Mouse (Mus musculus) ES-Bruce4 (cell line): ENCODE results near the gene Hoxd13.

Experiments used
- CTCF ChIP-seq: IDR thresholded peaks from one replicate; pipeline ENCODE4 v1.8.1; 2011; ENCODE audit warnings: low read depth, low read length
- EP300 ChIP-seq: IDR thresholded peaks from 2 replicates; pipeline ENCODE4 v1.6.1; 2011; ENCODE audit warnings: low read depth, low read length; ENCODE audit not compliant: insufficient read depth
- POLR2A ChIP-seq: IDR thresholded peaks from one replicate; pipeline ENCODE4 v1.8.1; 2011; ENCODE audit warnings: low read length; ENCODE audit not compliant: insufficient read depth

DNA sequence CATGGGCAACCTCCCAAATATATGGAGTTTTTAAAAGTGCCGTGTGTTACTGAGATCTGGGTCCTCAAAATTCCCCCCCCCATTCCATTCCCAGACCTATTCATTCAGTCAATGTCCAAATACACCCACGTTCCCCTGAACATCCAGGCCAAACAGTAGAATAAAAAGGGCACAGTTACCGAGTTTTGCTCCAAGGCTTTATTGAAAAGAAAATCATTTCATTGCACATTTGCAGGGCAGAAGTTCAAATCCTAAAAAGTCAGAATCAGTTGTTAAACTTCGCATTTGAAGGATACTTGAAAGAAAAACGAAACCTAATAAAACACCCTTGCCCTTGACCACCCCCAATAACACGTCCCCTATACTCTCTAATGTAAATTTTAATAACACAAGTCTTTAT lies 34.7 kb downstream of the Hoxd13 start:
- no peak for TF ChIP-seq CTCF
- TF ChIP-seq EP300, result no peak
- TF ChIP-seq POLR2A, result no peak
